7 mouse cellular contexts compared by ENCODE assay signal in genomic region chr7:128474322-128474721, GRCm38 (mm10). TPM values are rescaled to one million over a fixed set of nuclear protein-coding genes. Genes with fewer than 3 reads are reported as not detected.
DNase-seq lines count a peak whose midpoint lies in the region; ATAC-seq and TF ChIP-seq lines count a peak whose summit lies in the region.

No protein-coding gene starts in this region.

- peak overlapping the region; percentile 55 for H3K4me2 ChIP-seq in hindbrain, embryonic 16.5 days (ENCODE audit: low read length)

- no peaks in the 10 kb centered on the region for H3K9me3 ChIP-seq in hindbrain, embryonic 16.5 days (ENCODE audit: control insufficient read depth, low read length)
- no peaks in the 10 kb centered on the region; the same call in 1 of the 2 replicates for H3K9me3 ChIP-seq in midbrain, embryonic 10.5 days (replicated peaks)

- H3K27ac ChIP-seq in gastrocnemius, adult 2 months: no peak overlapping the region
- no peak overlapping the region for H3K27ac ChIP-seq in hindbrain, embryonic 16.5 days (ENCODE audit: low read depth, low read length)
- no peak overlapping the region for H3K27ac ChIP-seq in left cerebral cortex, adult 2 months
- H3K27ac ChIP-seq in midbrain, embryonic 10.5 days (replicated peaks): no peak overlapping the region

- H3K4me1 ChIP-seq in hindbrain, embryonic 16.5 days (ENCODE audit: control insufficient read depth, insufficient read depth, low read depth, low read length): no peaks in the 10 kb centered on the region
- no peaks in the 10 kb centered on the region for H3K4me1 ChIP-seq in midbrain, embryonic 10.5 days

- TF ChIP-seq CTCF in gastrocnemius, adult 2 months (IDR thresholded peaks at IDR 0.05): peak; percentile 89
- peak; percentile 72 for TF ChIP-seq CTCF in left cerebral cortex, adult 2 months (IDR thresholded peaks at IDR 0.05)

- H3K4me3 ChIP-seq in gastrocnemius, adult 2 months: peak overlapping the region; percentile 62
- H3K4me3 ChIP-seq in hindbrain, embryonic 16.5 days (ENCODE audit: low read length): peak overlapping the region; percentile 35
- H3K4me3 ChIP-seq in left cerebral cortex, adult 2 months: peak overlapping the region; percentile 34
- H3K4me3 ChIP-seq in midbrain, embryonic 10.5 days: peak overlapping the region; percentile 30; the same call in 1 of the 2 replicates

- WGBS in hindbrain, embryonic 16.5 days: 35% methylated on average over 10 of the region's 10 CpGs
- 34% methylated on average over 10 of the region's 10 CpGs for WGBS in midbrain, embryonic 10.5 days

- no peaks in the 10 kb centered on the region for H3K27me3 ChIP-seq in hindbrain, embryonic 16.5 days (replicated peaks; ENCODE audit: control insufficient read depth, insufficient read depth, low read length)
- no peaks in the 10 kb centered on the region for H3K27me3 ChIP-seq in midbrain, embryonic 10.5 days (ENCODE audit: low read depth, poor library complexity, severe bottlenecking)

- H3K36me3 ChIP-seq in hindbrain, embryonic 16.5 days (ENCODE audit: control insufficient read depth, insufficient read depth, low read length): no peaks in the 10 kb centered on the region
- no peaks in the 10 kb centered on the region for H3K36me3 ChIP-seq in midbrain, embryonic 10.5 days

- ATAC-seq in hindbrain, embryonic 16.5 days: peak; percentile 90

- DNase-seq in adrenal gland, adult 18-20 months (ENCODE audit: low spot score in 2 of 2): peak; percentile 77 to 81
- peak; percentile 31 to 77 for DNase-seq in cerebellum, postnatal 4 days (ENCODE audit: low spot score in 2 of 2)
- peak; percentile 86 for DNase-seq in gastrocnemius, adult 2 months
- peak; percentile 65 to 66 for DNase-seq in left cerebral cortex, adult 2 months (ENCODE audit: extremely low spot score in 1 of 2, low spot score in 2 of 2)
- peak; percentile 72 for DNase-seq in midbrain, embryonic 10.5 days (ENCODE audit: low spot score)
- DNase-seq in skeletal muscle tissue, adult 2 months (ENCODE audit: low read depth, low spot score): peak; percentile 54

- no peak overlapping the region for H3K9ac ChIP-seq in hindbrain, embryonic 16.5 days (ENCODE audit: low read depth, low read length)

- intact Hi-C loops in gastrocnemius, adult 2 months (cut with DNase I): loop anchor here (1.0 to 10.0 kb wide), 2 partner anchors 80 to 216 kb away; no protein-coding TSS in a partner anchor
- intact Hi-C loops in left cerebral cortex, adult 2 months (cut with DNase I): loop anchor here (1.0 to 5.0 kb wide), 3 partner anchors 89 to 233 kb away; no protein-coding TSS in a partner anchor

RNA-seq across cellular contexts. Expression of gene Tial1, which starts 12.8 kb away (rescaled TPM):
- 10 to 100 TPM; 67.1 to 99.5 TPM for total RNA-seq in adrenal gland, adult 18-20 months (2021)
- 10 to 100 TPM; 46.9 to 50.7 TPM for total RNA-seq in gastrocnemius, adult 2 months (2021)
- polyA plus RNA-seq in hindbrain, embryonic 16.5 days (2015; fragmentation: Nextera tagmentation; extraction: Ambion mirVana): 24.0 and 24.2 TPM in 2 replicates
- 100 to 1,000 TPM; 106 to 109 TPM for total RNA-seq in left cerebral cortex, adult 2 months (2021)
- polyA plus RNA-seq in midbrain, embryonic 10.5 days (2016; fragmentation: Nextera tagmentation; extraction: Ambion mirVana): 28.0 and 29.3 TPM in 2 replicates

RNA-seq across cellular contexts. Expression of gene Bag3, which starts 49.1 kb away (rescaled TPM):
- 100 to 1,000 TPM; 316 to 330 TPM for total RNA-seq in adrenal gland, adult 18-20 months (2021)
- total RNA-seq in gastrocnemius, adult 2 months (2021): 100 to 1,000 TPM; 133 to 186 TPM
- 2.7 and 3.8 TPM in 2 replicates for polyA plus RNA-seq in hindbrain, embryonic 16.5 days (2015; fragmentation: Nextera tagmentation; extraction: Ambion mirVana)
- total RNA-seq in left cerebral cortex, adult 2 months (2021): 1 to 10 TPM; 7.8 to 8.0 TPM
- 6.4 and 7.2 TPM in 2 replicates for polyA plus RNA-seq in midbrain, embryonic 10.5 days (2016; fragmentation: Nextera tagmentation; extraction: Ambion mirVana)

RNA-seq across cellular contexts. Expression of gene Rgs10, which starts 55.8 kb away (rescaled TPM):
- total RNA-seq in adrenal gland, adult 18-20 months (2021): 10 to 100 TPM; 13.8 to 19.8 TPM
- 1 to 10 TPM; 2.0 to 4.8 TPM for total RNA-seq in gastrocnemius, adult 2 months (2021)
- 69.3 and 82.4 TPM in 2 replicates for polyA plus RNA-seq in hindbrain, embryonic 16.5 days (2015; fragmentation: Nextera tagmentation; extraction: Ambion mirVana)
- total RNA-seq in left cerebral cortex, adult 2 months (2021): 10 to 100 TPM; 46.0 to 47.0 TPM
- polyA plus RNA-seq in midbrain, embryonic 10.5 days (2016; fragmentation: Nextera tagmentation; extraction: Ambion mirVana): 6.0 and 6.4 TPM in 2 replicates

Comparison
In these comparisons a context has a peak if more than half of its experiments do, and no peak if none do; other contexts are left out.
1. RNA of gene Bag3, which starts 49.1 kb away (total RNA-seq): 316 to 330 TPM in adrenal gland, adult 18-20 months and 133 to 186 TPM in gastrocnemius, adult 2 months; 7.8 to 8.0 TPM in left cerebral cortex, adult 2 months; every median in the first group is over 10 times any median in the second.
2. Peak in every context shown above with its lines, with median percentiles within 50 percentile points of each other: DNase-seq and H3K4me3 ChIP-seq.